Mouse (Mus musculus) lung, adult 2 months (tissue): Measurements from ENCODE around the gene Nrn1.

Experiments
- CTCF ChIP-seq: fragments of 200-500 bp; IDR thresholded peaks from 2 replicates; pipeline ENCODE4 v1.5.1; 2011; ENCODE audit warnings: mild to moderate bottlenecking, low read length, control low read depth; ENCODE audit not compliant: insufficient read depth
- POLR2A ChIP-seq: fragments of 200-500 bp; IDR thresholded peaks from 2 replicates; pipeline ENCODE4 v1.6.1; 2011; ENCODE audit warnings: low read depth, mild to moderate bottlenecking, control low read depth, low read length, borderline replicate concordance; ENCODE audit errors: extremely low read depth

DNA sequence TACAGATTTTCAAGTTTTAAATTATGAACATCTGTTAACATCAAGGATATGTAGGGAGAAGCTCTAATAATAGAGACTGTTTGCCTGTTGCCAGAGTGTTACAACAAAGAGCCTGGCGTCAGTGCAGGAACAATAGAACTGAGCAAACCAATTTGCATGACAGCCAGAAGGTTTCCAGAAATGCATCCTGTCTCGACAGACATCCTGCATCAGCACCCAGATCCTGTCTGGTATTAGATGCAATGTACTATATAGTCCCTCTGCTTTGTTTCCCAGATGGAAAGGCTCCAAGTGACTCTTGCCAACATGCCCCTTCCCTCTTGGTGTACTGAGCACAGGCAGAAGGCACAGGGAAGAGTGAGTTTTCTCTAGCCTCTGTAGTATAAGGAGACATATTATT lies 31.9 kb upstream of the Nrn1 start:
- no peak for TF ChIP-seq CTCF
- TF ChIP-seq POLR2A: no peak
